Mouse (Mus musculus) B cell, adult 2 months (primary cell): ENCODE results near the gene Cav3.

Source experiments
- DNase-seq, 2 experiments: peaks; one replicate each; pipeline ENCODE4 v3.0.0; 2022

Gene Cav3

GRCm38 (mm10) chr6:112496291-112497060 is 37.2 kb downstream of the Cav3 start:
- DNase-seq, result no peak

GRCm38 (mm10) chr6:112497456-112497855 is 38.2 kb downstream of the Cav3 start:
- no peak for DNase-seq

- no peak for DNase-seq
Measured at GRCm38 (mm10) chr6:112498716-112499115, 39.4 kb downstream of the Cav3 start.

GRCm38 (mm10) chr6:112499456-112499855 is 40.2 kb downstream of the Cav3 start:
- no peak for DNase-seq

GRCm38 (mm10) chr6:112501156-112501555 is 41.9 kb downstream of the Cav3 start:
- DNase-seq, result no peak

GRCm38 (mm10) chr6:112507617-112508016 is 48.3 kb downstream of the Cav3 start:
- DNase-seq, result no peak

- DNase-seq, result no peak
Measured at GRCm38 (mm10) chr6:112509590-112510131, 50.4 kb downstream of the Cav3 start.

- DNase-seq, result no peak
Measured at GRCm38 (mm10) chr6:112510346-112510745, 51.0 kb downstream of the Cav3 start.

GRCm38 (mm10) chr6:112514591-112514990 is 55.3 kb downstream of the Cav3 start:
- DNase-seq, result no peak

- DNase-seq, result no peak
Measured at GRCm38 (mm10) chr6:112516496-112516895, 57.2 kb downstream of the Cav3 start.

- DNase-seq, result no peak
Measured at GRCm38 (mm10) chr6:112517572-112517971, 58.3 kb downstream of the Cav3 start.

- no peak for DNase-seq
Measured at GRCm38 (mm10) chr6:112517991-112518390, 58.7 kb downstream of the Cav3 start.
